Mouse (Mus musculus): ENCODE data around the gene Ap1ar.

GRCm38 (mm10) chr3:127823886-127824863 lies 13.1 kb downstream of the Ap1ar start:
- TF ChIP-seq CTCF (IDR thresholded peaks at IDR 0.05; ENCODE audit: extremely low read depth, insufficient read depth, low read length): no peak
- no peak for TF ChIP-seq POLR2A (IDR thresholded peaks at IDR 0.05; ENCODE audit: extremely low read depth, insufficient read depth, low read length)

Data from cortical plate, adult 2 months (tissue).